Mouse (Mus musculus) left cerebral cortex, adult 2 months (tissue): ENCODE measurements at regions not wholly inside any gene's neighbourhood (a gene's known extent, or its start where the extent isn't known, plus 50 kb on each side); places are given as distances from the start of the nearest gene placed in this dataset.

ENCODE experiments used
- DNase-seq, 2 experiments: peaks; one replicate each; pipeline ENCODE4 v3.0.0; 2021 to 2022; ENCODE audit warnings: low spot score in 2 of 2, mixed read lengths in 1 of 2; ENCODE audit errors: extremely low spot score in 1 of 2
- H3K27ac ChIP-seq: fragments of 200-600 bp; 2 replicates; pipeline ENCODE4 v1.8.1; 2022
- H3K4me3 ChIP-seq: fragments of 200-600 bp; 2 replicates; pipeline ENCODE4 v1.8.1; 2022
- CTCF ChIP-seq: fragments of 200-600 bp; IDR thresholded peaks from 2 replicates; pipeline ENCODE4 v1.8.1; 2022; ENCODE audit warnings: antibody characterized with exemption, mild to moderate bottlenecking, moderate library complexity
- intact Hi-C: fragments of 180-260 bp; cut with DNase I; formaldehyde crosslinking; loops from one replicate; pipeline ENCODE4 v1.15.1; 2025

DNA sequence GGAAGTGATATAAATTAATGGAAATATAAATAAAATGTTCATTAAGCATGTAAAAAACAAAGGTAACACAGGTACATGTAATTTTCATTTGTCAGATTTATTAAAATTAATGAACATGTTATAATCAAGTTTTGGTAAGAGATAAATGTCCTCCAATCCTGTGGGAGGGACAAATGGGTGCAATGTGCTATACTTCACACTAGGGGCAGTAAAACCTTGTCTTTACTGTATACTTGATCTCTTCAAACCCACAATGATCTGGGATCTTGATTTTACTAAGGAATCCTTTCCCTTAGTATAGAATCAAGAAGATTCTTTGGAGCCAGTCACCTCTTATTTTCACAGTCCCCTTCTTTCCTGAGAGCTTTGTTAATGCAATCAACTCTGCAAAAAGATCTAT lies 451.1 kb upstream of the Fam98a start:
- Histone ChIP-seq H3K27ac (no peak overlapping the region), H3K4me3 (no peak overlapping the region)
- no peak for DNase-seq
- intact Hi-C loops: no loop called here
- peak; percentile 39 for TF ChIP-seq CTCF

DNA sequence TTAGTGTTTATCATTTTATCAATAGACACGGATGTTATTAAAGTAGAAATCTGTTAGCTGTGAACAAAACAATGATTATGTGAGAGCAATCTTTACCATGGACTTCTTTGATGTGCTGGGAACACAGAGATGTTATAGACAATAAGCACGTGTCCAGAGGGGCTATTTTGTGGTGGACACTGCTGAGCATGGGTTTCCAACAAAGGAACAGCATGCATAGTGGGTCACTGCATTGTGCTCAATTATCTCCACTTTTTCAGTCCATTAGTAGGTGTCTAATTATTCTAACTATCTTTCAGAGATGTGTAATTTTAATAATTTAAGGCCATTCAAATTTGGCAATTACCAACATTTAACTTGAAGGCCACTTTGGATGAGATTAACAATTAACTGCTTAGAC lies 409.6 kb upstream of the Fam98a start:
- no peak overlapping the region for H3K27ac ChIP-seq
- intact Hi-C loops: no loop called here
- DNase-seq: no peak
- no peak overlapping the region for H3K4me3 ChIP-seq
- TF ChIP-seq CTCF: no peak

DNA sequence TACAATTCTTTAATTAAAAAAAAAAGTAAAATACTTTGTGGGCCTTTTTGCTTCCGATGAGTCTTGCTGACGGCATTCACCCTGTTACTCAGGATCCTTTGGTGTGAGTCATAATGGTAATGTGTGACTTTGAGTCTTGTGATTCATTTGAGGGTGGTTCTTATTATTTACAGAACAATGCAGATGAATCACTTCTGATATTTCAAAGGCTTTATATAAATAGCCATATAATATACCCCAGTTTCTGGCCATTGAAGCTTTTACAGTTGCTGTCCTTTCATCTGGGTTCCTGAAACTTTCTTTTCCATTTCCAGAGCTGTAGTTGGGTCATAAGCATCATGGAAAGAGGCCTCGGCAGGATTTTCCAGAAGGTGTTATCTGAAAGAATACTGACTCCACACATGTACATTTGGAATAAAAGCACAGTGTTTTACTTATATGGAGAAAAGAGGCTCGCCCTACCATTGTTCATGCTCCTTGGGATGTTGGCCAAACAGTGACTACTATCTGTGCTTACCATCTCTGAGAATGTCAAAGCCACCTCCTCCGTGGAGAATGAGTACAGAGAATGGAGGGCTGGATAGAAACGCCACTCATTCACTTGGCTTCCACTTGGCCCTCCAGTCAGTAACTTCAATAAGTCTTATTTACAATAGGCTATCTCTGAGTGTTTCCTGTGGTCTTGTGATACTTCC lies 385.1 kb upstream of the Fam98a start:
- Histone ChIP-seq H3K27ac (no peak overlapping the region), H3K4me3 (no peak overlapping the region)
- no peak for TF ChIP-seq CTCF
- no peak for DNase-seq
- intact Hi-C loops: loop anchor here (10.0 kb wide), 1 partner anchor 358 kb away; no protein-coding TSS in a partner anchor

DNA sequence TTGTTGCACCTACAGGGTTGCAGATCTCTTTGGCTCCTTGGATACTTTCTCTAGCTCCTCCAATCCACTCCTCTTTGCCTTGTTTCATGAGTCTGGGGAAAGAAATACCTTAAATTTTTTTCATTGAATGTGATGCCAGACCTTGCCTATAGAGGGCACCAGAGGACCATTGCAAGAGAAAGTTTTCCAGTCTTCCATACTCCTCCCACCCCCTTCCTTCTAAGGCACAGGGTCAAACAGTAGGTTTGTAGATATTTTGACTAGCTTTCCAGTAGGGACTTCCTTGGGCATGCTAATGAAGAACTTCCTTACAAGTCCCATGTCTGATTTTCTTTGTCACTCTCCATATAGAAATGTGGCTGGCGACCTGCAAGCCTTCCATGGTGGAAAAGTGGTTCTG lies 379.3 kb upstream of the Fam98a start:
- Histone ChIP-seq H3K27ac (no peak overlapping the region), H3K4me3 (no peak overlapping the region)
- intact Hi-C loops: loop anchor here (10.0 kb wide), 1 partner anchor 364 kb away; no protein-coding TSS in a partner anchor
- TF ChIP-seq CTCF: peak; percentile 86
- peak; percentile 17 to 36 for DNase-seq

DNA sequence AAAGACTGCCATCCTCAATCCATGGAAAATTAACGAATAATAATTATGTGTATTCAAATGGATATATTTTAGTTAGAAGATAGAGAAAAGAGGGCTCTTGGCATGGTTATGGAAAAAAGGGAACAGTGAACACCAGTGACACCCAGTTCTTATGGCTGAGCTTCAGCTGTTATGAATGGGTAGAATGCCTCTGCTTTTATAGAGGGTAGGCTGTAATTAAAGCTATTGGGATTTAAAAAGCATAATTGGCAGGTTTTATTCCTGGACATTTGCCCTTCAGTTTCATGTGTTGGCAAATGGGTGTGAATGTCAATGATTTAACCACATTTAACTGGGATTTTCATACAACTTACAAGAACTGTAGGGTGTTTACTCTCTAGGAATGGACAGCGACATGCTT lies 368.5 kb upstream of the Fam98a start:
- H3K4me3 ChIP-seq: no peak overlapping the region
- no peak overlapping the region for H3K27ac ChIP-seq
- intact Hi-C loops: no loop called here
- no peak for DNase-seq
- TF ChIP-seq CTCF: no peak

DNA sequence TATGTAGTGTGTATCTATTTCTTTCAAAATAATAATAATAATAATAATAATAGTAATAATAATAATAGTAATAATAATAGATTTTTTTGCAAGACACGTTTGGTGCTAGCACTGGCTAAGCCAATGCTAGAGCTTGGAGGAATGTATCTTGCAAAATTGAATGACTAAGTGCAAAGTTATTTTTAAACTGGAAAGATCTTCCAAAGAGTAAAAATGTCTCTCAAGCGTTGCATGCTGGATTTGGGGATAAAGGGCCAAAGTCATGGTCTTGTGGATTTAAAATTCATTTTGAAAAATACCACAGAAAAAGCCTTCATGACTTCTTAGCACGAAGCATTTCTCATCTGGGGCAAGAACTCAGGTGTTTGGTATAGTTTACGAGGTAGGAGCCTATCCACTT lies 365.3 kb upstream of the Fam98a start:
- Histone ChIP-seq H3K4me3 (no peak overlapping the region), H3K27ac (no peak overlapping the region)
- DNase-seq: no peak
- TF ChIP-seq CTCF: no peak
- intact Hi-C loops: no loop called here

DNA sequence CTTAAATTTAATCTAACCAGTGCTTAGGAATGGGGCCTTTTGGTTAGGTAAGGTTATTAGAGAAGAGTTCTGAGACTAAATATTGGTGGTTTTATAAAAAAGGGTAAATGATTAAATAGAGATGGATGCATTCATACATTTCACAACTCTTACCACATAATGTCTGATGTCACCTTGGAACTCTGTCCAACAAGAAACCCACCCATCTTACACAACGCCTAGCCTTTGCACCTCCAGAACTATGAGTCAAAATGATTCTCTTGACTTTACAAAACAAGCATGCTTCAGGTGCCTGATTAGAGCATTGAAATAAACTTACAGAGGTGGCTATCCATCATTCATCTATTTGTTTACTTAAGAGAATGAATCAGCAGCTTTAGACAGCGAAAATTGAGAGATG lies 364.8 kb upstream of the Fam98a start:
- no peak overlapping the region for H3K4me3 ChIP-seq
- no peak overlapping the region for H3K27ac ChIP-seq
- DNase-seq: no peak
- no peak for TF ChIP-seq CTCF
- intact Hi-C loops: no loop called here

DNA sequence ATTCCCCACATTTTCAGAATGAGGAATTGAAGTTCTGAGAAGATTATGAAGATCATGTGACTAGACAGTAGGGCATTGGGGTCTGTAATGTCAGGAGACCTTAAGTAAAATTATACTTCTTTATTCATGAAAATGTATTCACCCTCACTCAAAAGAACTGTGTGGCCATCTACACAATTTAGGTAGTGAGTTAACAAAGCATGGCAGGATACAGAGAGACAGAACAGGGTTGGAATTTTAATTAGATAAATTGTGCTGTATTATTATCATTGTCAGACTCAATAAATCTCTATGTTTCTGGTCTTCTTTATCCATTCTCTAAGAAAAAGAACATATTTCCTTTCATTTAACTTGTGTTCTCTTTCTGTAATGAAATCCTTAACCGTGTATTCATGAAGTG lies 363.5 kb upstream of the Fam98a start:
- no peak for TF ChIP-seq CTCF
- H3K4me3 ChIP-seq: no peak overlapping the region
- no peak for DNase-seq
- intact Hi-C loops: no loop called here
- H3K27ac ChIP-seq: no peak overlapping the region

DNA sequence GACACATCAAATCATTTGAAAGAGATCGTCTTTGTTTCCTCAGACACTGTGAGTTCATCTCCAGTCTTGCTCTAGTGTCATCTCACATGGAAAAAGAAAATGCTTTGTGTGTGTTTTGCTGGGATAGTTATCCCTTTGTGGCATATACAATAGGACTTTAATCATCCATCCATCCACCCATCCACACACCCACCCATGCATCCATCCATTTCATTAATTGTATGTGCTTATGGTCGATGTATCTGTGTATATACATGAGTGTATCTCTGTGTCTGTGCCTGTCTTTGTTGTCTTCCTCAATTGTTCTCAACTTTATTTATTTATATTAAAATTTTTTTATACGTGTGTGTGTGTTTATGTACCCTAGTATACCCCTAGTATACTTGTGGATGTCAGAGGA lies 355.3 kb upstream of the Fam98a start:
- Histone ChIP-seq H3K4me3 (no peak overlapping the region), H3K27ac (no peak overlapping the region)
- intact Hi-C loops: no loop called here
- no peak for TF ChIP-seq CTCF
- DNase-seq: no peak

DNA sequence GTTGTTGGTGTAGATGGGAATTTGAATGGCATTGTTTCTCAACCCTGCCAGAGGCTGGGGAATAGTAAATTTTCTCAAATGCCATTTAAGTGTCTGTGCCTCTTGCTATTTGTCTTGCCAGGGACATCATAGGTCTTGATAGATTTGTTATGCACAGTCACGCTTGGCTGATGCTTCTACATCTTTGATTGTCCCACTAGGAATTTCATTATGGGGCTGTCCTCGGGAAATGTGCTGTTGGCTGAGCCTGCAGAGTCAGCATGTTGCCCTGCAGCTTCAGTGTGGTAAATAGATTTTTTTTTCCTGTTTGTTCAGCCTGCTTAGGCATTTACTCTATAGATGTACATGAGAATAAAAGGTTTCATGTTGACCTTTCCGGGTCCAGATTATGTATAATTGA lies 354.9 kb upstream of the Fam98a start:
- DNase-seq: no peak
- Histone ChIP-seq H3K4me3 (no peak overlapping the region), H3K27ac (no peak overlapping the region)
- intact Hi-C loops: no loop called here
- TF ChIP-seq CTCF: no peak

DNA sequence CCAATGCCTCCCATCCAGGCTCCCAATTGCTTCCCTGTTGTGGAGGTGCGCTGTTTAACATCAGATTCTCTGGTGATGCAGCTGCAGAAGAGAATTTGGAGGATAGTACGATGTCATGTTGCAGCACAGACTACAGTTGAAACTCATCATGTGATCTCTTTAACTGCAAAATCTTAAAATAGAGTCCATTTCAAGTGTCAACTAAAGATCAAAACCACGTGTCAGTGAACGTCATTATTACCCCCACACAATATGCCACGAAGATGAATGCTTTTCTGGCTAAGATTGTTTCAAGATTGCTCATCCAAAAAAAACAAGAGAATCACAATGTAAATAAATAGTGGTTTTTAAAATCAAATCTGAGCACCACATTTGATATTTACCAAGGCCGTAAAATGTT lies 343.7 kb upstream of the Fam98a start:
- no peak for DNase-seq
- intact Hi-C loops: no loop called here
- TF ChIP-seq CTCF: no peak

DNA sequence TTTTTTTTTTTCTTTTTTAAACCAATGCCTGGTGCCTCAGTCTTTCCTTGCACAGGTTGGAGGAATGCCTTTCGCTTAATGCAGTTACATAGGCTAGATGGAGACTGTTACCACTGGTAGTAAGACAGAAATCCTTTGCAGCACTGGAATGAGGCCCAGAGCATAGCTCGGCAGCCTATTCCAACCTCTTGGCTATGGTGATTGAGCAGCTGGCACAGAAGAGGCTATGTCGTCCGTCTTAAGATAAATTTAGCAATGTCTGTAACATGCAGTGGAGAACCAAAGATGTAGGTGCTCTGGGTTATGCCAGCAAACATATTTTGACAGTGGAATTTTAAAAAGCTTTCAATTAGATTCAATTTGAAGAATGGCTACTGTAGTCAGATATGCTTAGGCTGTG lies 343.2 kb upstream of the Fam98a start:
- no peak for DNase-seq
- intact Hi-C loops: no loop called here
- no peak for TF ChIP-seq CTCF
- no peak overlapping the region for H3K4me3 ChIP-seq
- no peak overlapping the region for H3K27ac ChIP-seq

More for the DNA sequence above, 343.7 kb upstream of the Fam98a start:
- H3K27ac ChIP-seq: no peak overlapping the region
- H3K4me3 ChIP-seq: no peak overlapping the region

DNA sequence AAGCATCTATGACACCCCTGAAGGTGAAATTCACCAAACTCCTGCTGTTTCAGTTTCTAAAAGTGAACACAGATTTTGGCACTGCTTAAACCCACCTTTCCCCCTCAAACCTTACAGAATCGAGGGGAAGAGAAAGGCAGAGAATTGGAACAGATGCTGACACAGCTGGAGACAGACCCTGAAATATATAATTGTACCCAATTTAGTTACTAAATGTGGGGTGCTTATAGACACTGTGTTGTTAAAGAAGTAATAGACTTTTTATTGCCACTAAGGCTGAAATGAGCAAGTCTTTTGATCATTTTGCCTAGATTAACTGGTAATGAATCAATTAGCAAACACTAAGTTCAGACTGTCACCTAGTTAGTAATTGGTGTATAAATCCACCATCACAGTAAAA lies 341.8 kb upstream of the Fam98a start:
- H3K27ac ChIP-seq: no peak overlapping the region
- TF ChIP-seq CTCF: no peak
- no peak overlapping the region for H3K4me3 ChIP-seq
- no peak for DNase-seq
- intact Hi-C loops: no loop called here
